12 mouse cellular contexts compared by ENCODE assay signal in genomic region chr4:148518235-148518795, GRCm38 (mm10). TPM values are rescaled to one million over a fixed set of nuclear protein-coding genes. Genes with fewer than 3 reads are reported as not detected.
DNase-seq lines count a peak whose midpoint lies in the region; ATAC-seq lines count a peak whose summit lies in the region.
"Had no signal": no experiment of that assay in that cellular context is flagged by ENCODE, and none has a peak within 500 bp of the region (broad histone marks: within the 10 kb centered on the region; RNA-seq: fewer than 3 reads in every experiment).

No protein-coding gene starts in this region.

- 20% methylated on average over 5 of the region's 5 CpGs for WGBS in hindbrain, embryonic 10.5 days
- 31% methylated on average over 5 of the region's 5 CpGs for WGBS in hindbrain, embryonic 11.5 days
- 28% methylated on average over 5 of the region's 5 CpGs for WGBS in embryonic facial prominence, embryonic 13.5 days
- WGBS in hindbrain, embryonic 13.5 days: 27% methylated on average over 5 of the region's 5 CpGs
- 3% methylated on average over 5 of the region's 5 CpGs for WGBS in midbrain, embryonic 16.5 days

- peak; percentile 6 for DNase-seq in hindbrain, embryonic 10.5 days (ENCODE audit: low spot score)
- DNase-seq in hindbrain, embryonic 11.5 days (ENCODE audit: low spot score): no peak
- DNase-seq in thymus, postnatal 25 days: no peak
- no peak for DNase-seq in layer of hippocampus, adult 9-10 months (ENCODE audit: low spot score)
- no peak for DNase-seq in left cerebral cortex, adult 11 months (ENCODE audit: low spot score)
- DNase-seq: right cerebral cortex, postnatal 4 days had no signal

- no peaks in the 10 kb centered on the region for H3K27me3 ChIP-seq in hindbrain, embryonic 10.5 days (ENCODE audit: insufficient read depth, poor library complexity, severe bottlenecking)
- H3K27me3 ChIP-seq in hindbrain, embryonic 11.5 days (ENCODE audit: control insufficient read depth, insufficient read depth, low read length): no peaks in the 10 kb centered on the region
- no peaks in the 10 kb centered on the region for H3K27me3 ChIP-seq in embryonic facial prominence, embryonic 13.5 days
- H3K27me3 ChIP-seq in hindbrain, embryonic 13.5 days: no peaks in the 10 kb centered on the region
- H3K27me3 ChIP-seq in midbrain, embryonic 16.5 days (ENCODE audit: control insufficient read depth, insufficient read depth, low read depth, low read length): no peaks in the 10 kb centered on the region
- H3K27me3 ChIP-seq: limb, embryonic 15.5 days had no signal

- H3K9ac ChIP-seq in hindbrain, embryonic 11.5 days (ENCODE audit: low read depth, low read length): no peak overlapping the region
- no peak overlapping the region for H3K9ac ChIP-seq in embryonic facial prominence, embryonic 13.5 days
- peak overlapping the region; percentile 51; the same call in 1 of the 2 replicates for H3K9ac ChIP-seq in hindbrain, embryonic 13.5 days
- H3K9ac ChIP-seq in midbrain, embryonic 16.5 days (ENCODE audit: low read depth, low read length): peak overlapping the region; percentile 15; the same call in 1 of the 2 replicates
- H3K9ac ChIP-seq: limb, embryonic 15.5 days had no signal

- H3K4me2 ChIP-seq in hindbrain, embryonic 11.5 days (replicated peaks; ENCODE audit: low read depth, low read length): no peak overlapping the region
- H3K4me2 ChIP-seq in embryonic facial prominence, embryonic 13.5 days: no peak overlapping the region
- no peak overlapping the region for H3K4me2 ChIP-seq in hindbrain, embryonic 13.5 days
- no peak overlapping the region for H3K4me2 ChIP-seq in midbrain, embryonic 16.5 days (ENCODE audit: low read length)
- H3K4me2 ChIP-seq: limb, embryonic 15.5 days had no signal

- H3K4me1 ChIP-seq in hindbrain, embryonic 10.5 days (replicated peaks): peaks cover 14% of the 10 kb centered on the region
- no peaks in the 10 kb centered on the region for H3K4me1 ChIP-seq in hindbrain, embryonic 11.5 days (replicated peaks; ENCODE audit: control insufficient read depth, insufficient read depth, low read length)
- H3K4me1 ChIP-seq in embryonic facial prominence, embryonic 13.5 days: no peaks in the 10 kb centered on the region
- H3K4me1 ChIP-seq in hindbrain, embryonic 13.5 days (replicated peaks): peaks cover 11% of the 10 kb centered on the region
- H3K4me1 ChIP-seq in midbrain, embryonic 16.5 days (ENCODE audit: control insufficient read depth, insufficient read depth, low read length): peaks cover 12% of the 10 kb centered on the region

- no peaks in the 10 kb centered on the region for H3K9me3 ChIP-seq in hindbrain, embryonic 10.5 days
- no peaks in the 10 kb centered on the region for H3K9me3 ChIP-seq in hindbrain, embryonic 11.5 days (ENCODE audit: control insufficient read depth, low read length)
- no peaks in the 10 kb centered on the region for H3K9me3 ChIP-seq in embryonic facial prominence, embryonic 13.5 days
- H3K9me3 ChIP-seq in hindbrain, embryonic 13.5 days: no peaks in the 10 kb centered on the region
- no peaks in the 10 kb centered on the region for H3K9me3 ChIP-seq in midbrain, embryonic 16.5 days (replicated peaks; ENCODE audit: control insufficient read depth, low read length, poor library complexity, severe bottlenecking)
- H3K9me3 ChIP-seq: limb, embryonic 15.5 days had no signal

- peaks cover 94% of the 10 kb centered on the region for H3K36me3 ChIP-seq in hindbrain, embryonic 10.5 days
- peaks cover 11% of the 10 kb centered on the region for H3K36me3 ChIP-seq in hindbrain, embryonic 11.5 days (ENCODE audit: control insufficient read depth, insufficient read depth, low read length)
- peaks cover 87% of the 10 kb centered on the region for H3K36me3 ChIP-seq in embryonic facial prominence, embryonic 13.5 days
- H3K36me3 ChIP-seq in hindbrain, embryonic 13.5 days: peaks cover 85% of the 10 kb centered on the region
- peaks cover 21% of the 10 kb centered on the region for H3K36me3 ChIP-seq in midbrain, embryonic 16.5 days (ENCODE audit: control insufficient read depth, insufficient read depth, low read length)

- H3K4me3 ChIP-seq in hindbrain, embryonic 10.5 days: no peak overlapping the region
- no peak overlapping the region for H3K4me3 ChIP-seq in hindbrain, embryonic 11.5 days (ENCODE audit: low read depth, low read length)
- H3K4me3 ChIP-seq in embryonic facial prominence, embryonic 13.5 days: no peak overlapping the region
- H3K4me3 ChIP-seq in hindbrain, embryonic 13.5 days: no peak overlapping the region
- no peak overlapping the region for H3K4me3 ChIP-seq in midbrain, embryonic 16.5 days (ENCODE audit: low read depth, low read length)
- H3K4me3 ChIP-seq: limb, embryonic 15.5 days had no signal

- H3K27ac ChIP-seq in hindbrain, embryonic 10.5 days: peak overlapping the region; percentile 57
- H3K27ac ChIP-seq in hindbrain, embryonic 11.5 days (ENCODE audit: low read depth, low read length): no peak overlapping the region
- peak overlapping the region; percentile 11; the same call in 1 of the 2 replicates for H3K27ac ChIP-seq in embryonic facial prominence, embryonic 13.5 days
- peak overlapping the region; percentile 79 for H3K27ac ChIP-seq in hindbrain, embryonic 13.5 days
- peak overlapping the region; percentile 73 for H3K27ac ChIP-seq in midbrain, embryonic 16.5 days (ENCODE audit: low read length)
- H3K27ac ChIP-seq: limb, embryonic 15.5 days; stomach, postnatal 0 days had no signal

- no peak for ATAC-seq in hindbrain, embryonic 11.5 days (ENCODE audit: low FRiP score)
- ATAC-seq in embryonic facial prominence, embryonic 13.5 days (ENCODE audit: insufficient number of reproducible peaks, insufficient read depth, low FRiP score, low TSS enrichment, low read depth): no peak
- peak; percentile 49; the same call in 1 of the 2 replicates for ATAC-seq in hindbrain, embryonic 13.5 days (ENCODE audit: low FRiP score)
- ATAC-seq in midbrain, embryonic 16.5 days: peak; percentile 80
- ATAC-seq: lung, postnatal 0 days had no signal

RNA-seq across cellular contexts. Expression of gene Angptl7, which starts 18.1 kb away (rescaled TPM):
- polyA plus RNA-seq in hindbrain, embryonic 10.5 days (2016; fragmentation: Nextera tagmentation; extraction: Ambion mirVana): 0.29 and 0.31 TPM in 2 replicates
- 0.28 and 0.33 TPM in 2 replicates for polyA plus RNA-seq in hindbrain, embryonic 11.5 days (2014; fragmentation: Nextera tagmentation; extraction: Ambion mirVana)
- 0.51 and 1.3 TPM in 2 replicates for polyA plus RNA-seq in embryonic facial prominence, embryonic 13.5 days (2015; fragmentation: Nextera tagmentation; extraction: Ambion mirVana)
- polyA plus RNA-seq in hindbrain, embryonic 13.5 days (2015; fragmentation: Nextera tagmentation; extraction: Ambion mirVana): 0.30 and 0.54 TPM in 2 replicates
- 0.34 and 0.43 TPM in 2 replicates for polyA plus RNA-seq in midbrain, embryonic 16.5 days (2015; fragmentation: Nextera tagmentation; extraction: Ambion mirVana)

RNA-seq across cellular contexts. Expression of gene Exosc10, which starts 39.9 kb away (rescaled TPM):
- polyA plus RNA-seq in hindbrain, embryonic 10.5 days (2016; fragmentation: Nextera tagmentation; extraction: Ambion mirVana): 92.9 and 97.4 TPM in 2 replicates
- polyA plus RNA-seq in hindbrain, embryonic 11.5 days (2014; fragmentation: Nextera tagmentation; extraction: Ambion mirVana): 93.9 and 106 TPM in 2 replicates
- 97.0 and 99.7 TPM in 2 replicates for polyA plus RNA-seq in embryonic facial prominence, embryonic 13.5 days (2015; fragmentation: Nextera tagmentation; extraction: Ambion mirVana)
- 81.6 and 87.6 TPM in 2 replicates for polyA plus RNA-seq in hindbrain, embryonic 13.5 days (2015; fragmentation: Nextera tagmentation; extraction: Ambion mirVana)
- polyA plus RNA-seq in midbrain, embryonic 16.5 days (2015; fragmentation: Nextera tagmentation; extraction: Ambion mirVana): 92.3 and 93.1 TPM in 2 replicates

Comparison
In these comparisons a context has a peak if more than half of its experiments do, and no peak if none do; other contexts are left out.
1. ATAC-seq: peak in hindbrain, embryonic 13.5 days (single experiment) and midbrain, embryonic 16.5 days (single experiment); none in hindbrain, embryonic 11.5 days (single experiment) and embryonic facial prominence, embryonic 13.5 days (single experiment).
2. H3K9ac ChIP-seq: peak in hindbrain, embryonic 13.5 days (single experiment) and midbrain, embryonic 16.5 days (single experiment); none in hindbrain, embryonic 11.5 days (single experiment) and embryonic facial prominence, embryonic 13.5 days (single experiment).